Mouse (Mus musculus): ENCODE measurements around the gene Tlk1. TPM values are rescaled to one million over a fixed set of nuclear protein-coding genes. Genes with fewer than 3 reads are reported as not detected.
A peak's percentile ranks its signal among the peaks of the same experiment; 100 is the strongest.
"Not testable (repeated sequence)": the region's sequence is repeated elsewhere in the genome, so short reads cannot be mapped to it uniquely, and the experiment has no call there.

Tlk1 gene
- polyA plus RNA-seq, 1 experiment from 2014 or later: 45.7 TPM

GRCm38 (mm10) chr2:70808681-70809080 lies 16.8 kb downstream of the Tlk1 start:
- Histone ChIP-seq H3K9ac (no peak overlapping the region), H3K27ac (no peak overlapping the region), H3K9me3 (no peaks in the 10 kb centered on the region), H3K27me3 (replicated peaks) (no peaks in the 10 kb centered on the region), H3K4me1 (replicated peaks) (0 out of 2 replicates have a peak, but pooled peaks cover 3% of the 10 kb centered on the region), H3K4me2 (replicated peaks) (no peak overlapping the region), H3K4me3 (replicated peaks) (no peak overlapping the region), H3K36me3 (no peaks in the 10 kb centered on the region)
- no peak for ATAC-seq

GRCm38 (mm10) chr2:70807678-70808077 lies 17.9 kb downstream of the Tlk1 start:
- ATAC-seq; H3K27me3 ChIP-seq (replicated peaks): not testable (repeated sequence)

GRCm38 (mm10) chr2:70806020-70806419 lies 19.5 kb downstream of the Tlk1 start:
- no peak for ATAC-seq
- 90% methylated on average over 5 of the region's 5 CpGs for WGBS
- no peak overlapping the region for H3K9ac ChIP-seq
- H3K36me3 ChIP-seq: no peaks in the 10 kb centered on the region
- no peak overlapping the region for H3K4me2 ChIP-seq (replicated peaks)
- no peak overlapping the region for H3K27ac ChIP-seq
- no peaks in the 10 kb centered on the region for H3K27me3 ChIP-seq (replicated peaks)
- H3K4me1 ChIP-seq (replicated peaks): peaks cover 6% of the 10 kb centered on the region; the same call in 1 of the 2 replicates
- no peaks in the 10 kb centered on the region for H3K9me3 ChIP-seq
- no peak overlapping the region for H3K4me3 ChIP-seq (replicated peaks)

More at GRCm38 (mm10) chr2:70807678-70808077, 17.9 kb downstream of the Tlk1 start:
- not testable (repeated sequence) for H3K36me3 ChIP-seq; H3K4me2 ChIP-seq (replicated peaks); H3K27ac ChIP-seq; H3K9ac ChIP-seq; H3K4me1 ChIP-seq (replicated peaks); H3K4me3 ChIP-seq (replicated peaks); H3K9me3 ChIP-seq
- WGBS: 91% methylated on average over 3 of the region's 3 CpGs

- H3K4me2 ChIP-seq (replicated peaks); H3K27ac ChIP-seq; H3K36me3 ChIP-seq; H3K27me3 ChIP-seq (replicated peaks); H3K4me1 ChIP-seq (replicated peaks); H3K4me3 ChIP-seq (replicated peaks); H3K9ac ChIP-seq; H3K9me3 ChIP-seq; ATAC-seq: not testable (repeated sequence)
- 82% methylated on average over 4 of the region's 4 CpGs for WGBS
Observed at GRCm38 (mm10) chr2:70803696-70804095, 21.8 kb downstream of the Tlk1 start.

- H3K9me3 ChIP-seq: no peaks in the 10 kb centered on the region
- 39% methylated on average over 6 of the region's 6 CpGs for WGBS
- no peak overlapping the region for H3K4me3 ChIP-seq (replicated peaks)
- no peak overlapping the region for H3K27ac ChIP-seq
- no peaks in the 10 kb centered on the region for H3K36me3 ChIP-seq
- no peak overlapping the region for H3K9ac ChIP-seq
- peaks cover 3% of the 10 kb centered on the region; the same call in 1 of the 2 replicates for H3K4me1 ChIP-seq (replicated peaks)
- H3K4me2 ChIP-seq (replicated peaks): no peak overlapping the region
- no peaks in the 10 kb centered on the region for H3K27me3 ChIP-seq (replicated peaks)
- no peak for ATAC-seq
Observed at GRCm38 (mm10) chr2:70802658-70803057, 22.9 kb downstream of the Tlk1 start.

GRCm38 (mm10) chr2:70801543-70801942 lies 24.0 kb downstream of the Tlk1 start:
- Histone ChIP-seq H3K4me3 (replicated peaks) (no peak overlapping the region), H3K36me3 (no peaks in the 10 kb centered on the region), H3K4me1 (replicated peaks) (peaks cover 3% of the 10 kb centered on the region; the same call in 1 of the 2 replicates), H3K27ac (no peak overlapping the region), H3K4me2 (replicated peaks) (no peak overlapping the region), H3K9me3 (no peaks in the 10 kb centered on the region), H3K27me3 (replicated peaks) (no peaks in the 10 kb centered on the region), H3K9ac (no peak overlapping the region)
- ATAC-seq: peak; percentile 77

- Histone ChIP-seq H3K4me2 (replicated peaks) (no peak overlapping the region), H3K4me1 (replicated peaks) (peaks cover 3% of the 10 kb centered on the region; the same call in 1 of the 2 replicates), H3K4me3 (replicated peaks) (no peak overlapping the region), H3K9me3 (no peaks in the 10 kb centered on the region), H3K27me3 (replicated peaks) (no peaks in the 10 kb centered on the region), H3K9ac (no peak overlapping the region), H3K36me3 (no peaks in the 10 kb centered on the region), H3K27ac (no peak overlapping the region)
- WGBS: 89% methylated on average over 1 of the region's 1 CpGs
- ATAC-seq: no peak
Observed at GRCm38 (mm10) chr2:70800396-70800795, 25.1 kb downstream of the Tlk1 start.

GRCm38 (mm10) chr2:70793276-70793675 lies 32.3 kb downstream of the Tlk1 start:
- Histone ChIP-seq H3K9ac (no peak overlapping the region), H3K27ac (no peak overlapping the region), H3K4me3 (replicated peaks) (no peak overlapping the region), H3K4me2 (replicated peaks) (no peak overlapping the region), H3K27me3 (replicated peaks) (no peaks in the 10 kb centered on the region), H3K4me1 (replicated peaks) (no peaks in the 10 kb centered on the region), H3K9me3 (no peaks in the 10 kb centered on the region), H3K36me3 (0 out of 2 replicates have a peak, but pooled peaks cover 3% of the 10 kb centered on the region)
- WGBS: 79% methylated on average over 4 of the region's 4 CpGs
- ATAC-seq: no peak

- H3K4me3 ChIP-seq (replicated peaks): no peak overlapping the region
- no peak for ATAC-seq
- 0 out of 2 replicates have a peak, but pooled peaks cover 3% of the 10 kb centered on the region for H3K36me3 ChIP-seq
- H3K4me1 ChIP-seq (replicated peaks): 0 out of 2 replicates have a peak, but pooled peaks cover 3% of the 10 kb centered on the region
- no peak overlapping the region for H3K27ac ChIP-seq
- no peaks in the 10 kb centered on the region for H3K9me3 ChIP-seq
- 80% methylated on average over 2 of the region's 2 CpGs for WGBS
- no peaks in the 10 kb centered on the region for H3K27me3 ChIP-seq (replicated peaks)
- H3K4me2 ChIP-seq (replicated peaks): no peak overlapping the region
- no peak overlapping the region for H3K9ac ChIP-seq
Observed at GRCm38 (mm10) chr2:70790246-70790645, 35.3 kb downstream of the Tlk1 start.

GRCm38 (mm10) chr2:70789331-70789730 lies 36.2 kb downstream of the Tlk1 start:
- Histone ChIP-seq H3K4me3 (replicated peaks) (no peak overlapping the region), H3K27ac (no peak overlapping the region), H3K4me2 (replicated peaks) (no peak overlapping the region), H3K27me3 (replicated peaks) (no peaks in the 10 kb centered on the region), H3K4me1 (replicated peaks) (0 out of 2 replicates have a peak, but pooled peaks cover 3% of the 10 kb centered on the region), H3K9ac (no peak overlapping the region), H3K9me3 (no peaks in the 10 kb centered on the region), H3K36me3 (no peaks in the 10 kb centered on the region)
- 82% methylated on average over 3 of the region's 3 CpGs for WGBS
- no peak for ATAC-seq

- H3K4me2 ChIP-seq (replicated peaks): no peak overlapping the region
- H3K4me1 ChIP-seq (replicated peaks): 0 out of 2 replicates have a peak, but pooled peaks cover 3% of the 10 kb centered on the region
- WGBS: 68% methylated on average over 4 of the region's 4 CpGs
- H3K36me3 ChIP-seq: no peaks in the 10 kb centered on the region
- no peak overlapping the region for H3K4me3 ChIP-seq (replicated peaks)
- H3K27me3 ChIP-seq (replicated peaks): no peaks in the 10 kb centered on the region
- H3K27ac ChIP-seq: no peak overlapping the region
- no peak overlapping the region for H3K9ac ChIP-seq
- no peaks in the 10 kb centered on the region for H3K9me3 ChIP-seq
- ATAC-seq: no peak
Observed at GRCm38 (mm10) chr2:70784447-70784846, 41.1 kb downstream of the Tlk1 start.

GRCm38 (mm10) chr2:70783504-70783903 lies 42.0 kb downstream of the Tlk1 start:
- whole genome bisulfite sequencing: 64% methylated on average over 8 of the region's 8 CpGs

GRCm38 (mm10) chr2:70779634-70780033 lies 45.9 kb downstream of the Tlk1 start:
- no peaks in the 10 kb centered on the region for H3K27me3 ChIP-seq (replicated peaks)
- H3K4me1 ChIP-seq (replicated peaks): no peaks in the 10 kb centered on the region
- no peak overlapping the region for H3K27ac ChIP-seq
- H3K4me2 ChIP-seq (replicated peaks): no peak overlapping the region
- H3K9ac ChIP-seq: no peak overlapping the region
- ATAC-seq: no peak
- WGBS: 94% methylated on average over 1 of the region's 1 CpGs
- H3K4me3 ChIP-seq (replicated peaks): no peak overlapping the region
- H3K36me3 ChIP-seq: no peaks in the 10 kb centered on the region
- H3K9me3 ChIP-seq: no peaks in the 10 kb centered on the region

More at GRCm38 (mm10) chr2:70783504-70783903, 42.0 kb downstream of the Tlk1 start:
- Histone ChIP-seq H3K9ac (no peak overlapping the region), H3K4me3 (replicated peaks) (no peak overlapping the region), H3K27ac (no peak overlapping the region), H3K36me3 (no peaks in the 10 kb centered on the region), H3K9me3 (no peaks in the 10 kb centered on the region), H3K4me1 (replicated peaks) (0 out of 2 replicates have a peak, but pooled peaks cover 3% of the 10 kb centered on the region), H3K27me3 (replicated peaks) (no peaks in the 10 kb centered on the region), H3K4me2 (replicated peaks) (no peak overlapping the region)
- ATAC-seq: peak; percentile 81
